Mouse (Mus musculus): ENCODE measurements at regions not wholly inside any gene's neighbourhood (a gene's known extent, or its start where the extent isn't known, plus 50 kb on each side); places are given as distances from the start of the nearest gene placed in this dataset.
"Not testable (repeated sequence)": the region's sequence is repeated elsewhere in the genome, so short reads cannot be mapped to it uniquely, and the experiment has no call there.

DNA sequence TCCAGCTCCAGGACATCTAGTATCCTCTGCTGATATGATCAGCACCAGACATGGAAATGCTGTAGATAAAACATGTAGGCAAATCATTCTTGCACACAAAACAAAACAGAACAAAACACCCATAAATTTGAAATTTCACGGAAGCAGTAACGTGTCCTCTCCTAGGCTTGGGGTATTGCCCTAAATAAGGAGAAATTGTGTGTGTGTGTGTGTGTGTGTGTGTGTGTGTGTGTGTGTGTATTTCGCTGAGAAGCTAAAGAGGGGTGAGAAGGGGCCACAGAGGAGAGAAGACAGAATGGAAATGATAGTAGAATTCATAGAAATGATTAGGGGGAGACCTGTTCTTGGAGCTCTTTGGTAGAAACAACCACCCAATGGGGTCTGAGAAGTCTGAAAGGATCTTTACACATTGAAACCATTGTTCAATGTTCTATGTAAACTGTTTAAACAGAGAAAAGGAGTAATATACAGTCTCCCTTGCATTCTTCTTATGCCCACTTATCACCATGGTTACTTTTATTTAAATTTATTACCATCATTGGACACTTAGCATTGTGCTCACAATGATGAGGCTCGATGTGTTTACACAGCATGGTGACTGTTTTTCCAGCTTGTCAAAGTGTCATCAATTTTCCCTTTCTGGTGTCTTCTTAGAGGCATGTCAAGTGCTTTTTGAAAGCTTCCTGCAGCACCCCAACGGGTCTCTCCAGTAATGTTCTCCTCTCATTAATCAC lies 317.3 kb upstream of the 4933412E24Rik start:
- DNase-seq (ENCODE audit: extremely low spot score in 1 of 2, low spot score in 1 of 2), result no peak

DNA sequence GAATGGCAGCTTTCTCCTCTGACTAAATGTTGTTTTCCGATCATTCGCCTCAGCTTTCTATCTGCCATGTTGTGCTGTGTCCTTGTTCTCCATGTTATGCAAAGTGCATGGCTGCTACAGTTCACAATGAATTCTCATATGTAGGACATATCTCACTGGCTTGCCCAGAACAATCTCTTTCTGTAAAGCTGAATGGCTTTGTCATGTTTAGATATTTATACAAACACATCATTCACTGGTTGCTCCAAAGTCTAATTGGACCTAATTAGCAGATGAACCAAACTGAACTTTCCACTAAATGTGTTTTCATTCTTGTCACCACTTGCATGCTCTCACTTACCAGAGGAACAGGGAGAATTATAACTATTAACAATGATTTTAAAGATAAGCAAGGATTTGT lies 301.2 kb upstream of the 4933412E24Rik start:
- DNase-seq (ENCODE audit: extremely low spot score in 1 of 2, low spot score in 1 of 2), result no peak

DNA sequence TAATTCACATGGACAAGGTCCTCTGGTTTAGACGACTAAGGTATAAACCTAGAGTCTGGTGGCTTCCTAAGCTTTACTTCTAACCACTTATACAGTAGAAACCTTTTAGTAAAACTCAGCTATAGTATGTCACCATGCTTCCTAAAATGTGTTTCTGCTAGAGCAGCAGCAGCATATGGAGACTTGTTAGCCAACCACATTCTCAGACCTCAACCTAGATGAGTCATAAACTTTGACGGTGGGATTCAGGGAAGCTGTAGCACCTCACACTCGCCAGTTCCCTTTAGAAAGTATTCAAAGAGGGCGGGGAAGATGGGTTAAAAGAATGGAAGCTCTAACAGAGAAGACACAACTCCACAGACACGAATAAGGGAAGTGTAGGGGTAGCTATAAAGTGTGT lies 298.8 kb upstream of the 4933412E24Rik start:
- no peak for DNase-seq (ENCODE audit: extremely low spot score in 1 of 2, low spot score in 1 of 2)

- DNase-seq (ENCODE audit: extremely low spot score in 1 of 2, low spot score in 1 of 2), result peak; percentile 30 to 59
Observed at GRCm38 (mm10) chr15:60309909-60310308, 293.5 kb upstream of the 4933412E24Rik start.

DNA sequence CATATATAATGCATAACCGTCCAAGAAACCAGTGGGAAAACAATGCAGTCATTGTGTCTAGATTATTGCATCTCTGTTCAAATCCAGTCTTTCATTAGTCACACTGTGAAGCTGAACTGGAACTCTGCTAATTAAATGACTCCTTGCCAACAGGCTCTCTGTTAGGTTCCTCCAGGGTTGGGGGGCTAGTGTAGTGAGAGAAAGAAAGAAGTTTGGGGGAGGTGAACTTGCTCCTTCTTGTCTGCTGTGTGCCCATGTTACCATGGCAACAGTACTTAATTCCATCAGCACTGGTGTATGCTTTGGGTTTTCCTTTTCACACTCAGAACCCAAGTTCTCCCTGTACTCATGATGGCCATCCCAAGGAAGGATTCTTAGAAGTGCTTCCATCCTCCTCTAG lies 292.6 kb upstream of the 4933412E24Rik start:
- DNase-seq (ENCODE audit: extremely low spot score in 1 of 2, low spot score in 1 of 2), result no peak

- DNase-seq (ENCODE audit: extremely low spot score in 1 of 2, low spot score in 1 of 2), result no peak
Observed at GRCm38 (mm10) chr15:60308126-60308525, 291.7 kb upstream of the 4933412E24Rik start.

GRCm38 (mm10) chr15:60303501-60303900 lies 287.1 kb upstream of the 4933412E24Rik start:
- no peak for DNase-seq (ENCODE audit: extremely low spot score in 1 of 2, low spot score in 1 of 2)

DNA sequence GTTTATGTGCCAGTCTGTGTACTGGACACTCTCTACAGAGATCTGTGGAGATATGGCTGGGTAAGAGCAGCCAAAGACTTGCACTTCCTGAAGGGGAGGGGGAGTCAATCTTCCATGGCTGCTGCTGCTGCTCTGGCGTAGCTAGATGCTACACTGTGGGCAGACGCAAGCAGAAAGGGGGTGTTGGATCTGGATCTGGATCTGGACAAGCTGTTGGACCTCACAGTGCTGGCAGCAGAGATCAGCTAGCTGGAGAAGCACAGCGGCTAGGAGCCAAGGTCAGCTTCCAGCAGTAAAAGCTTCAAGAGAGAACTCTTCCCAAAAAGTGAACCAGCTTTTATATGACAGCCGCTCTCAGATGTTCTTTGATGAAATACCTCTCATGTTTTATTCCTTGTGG lies 285.5 kb upstream of the 4933412E24Rik start:
- DNase-seq (ENCODE audit: extremely low spot score in 1 of 2, low spot score in 1 of 2), result no peak

DNA sequence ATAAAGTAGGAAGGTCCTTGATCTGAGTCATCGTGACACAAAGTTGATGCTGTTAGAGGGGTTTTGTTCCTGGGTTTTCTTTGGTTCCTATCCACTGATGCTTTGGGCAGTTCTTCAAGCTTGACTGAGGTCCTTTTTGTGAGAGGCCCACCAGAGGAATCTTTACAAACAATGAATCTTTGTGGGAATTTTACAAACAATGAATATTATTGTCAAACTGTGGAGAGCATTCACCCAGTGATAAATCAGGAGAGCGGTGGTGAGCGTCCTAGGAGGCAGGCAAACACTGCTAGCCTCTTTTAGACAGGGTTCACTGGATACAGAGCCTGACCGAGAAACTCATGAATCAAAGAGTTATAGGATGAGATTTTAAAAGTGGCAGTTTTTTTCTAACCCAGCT lies 268.9 kb upstream of the 4933412E24Rik start:
- DNase-seq (ENCODE audit: extremely low spot score in 1 of 2, low spot score in 1 of 2), result no peak

GRCm38 (mm10) chr15:60280378-60280777 lies 264.0 kb upstream of the 4933412E24Rik start:
- DNase-seq (ENCODE audit: extremely low spot score in 1 of 2, low spot score in 1 of 2), result no peak

DNA sequence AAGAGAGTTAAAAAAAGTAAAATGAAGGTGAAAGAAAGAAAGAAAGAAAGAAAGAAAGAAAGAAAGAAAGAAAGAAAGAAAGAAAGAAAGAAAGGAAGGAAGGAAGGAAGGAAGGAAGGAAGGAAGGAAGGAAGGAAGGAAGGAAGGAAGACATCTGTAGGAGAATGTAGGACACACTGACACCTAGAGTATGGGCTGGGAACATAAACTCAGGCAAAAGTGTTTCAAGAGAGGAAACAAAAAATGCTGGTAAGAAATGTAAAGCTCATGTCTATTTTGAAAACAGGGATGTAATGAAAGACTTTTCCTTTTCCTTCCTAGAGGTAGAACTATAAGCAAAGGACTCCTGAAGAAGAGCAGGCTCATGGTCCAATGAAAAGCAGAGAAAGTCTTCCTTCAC lies 237.2 kb upstream of the 4933412E24Rik start:
- not testable (repeated sequence) for DNase-seq (ENCODE audit: extremely low spot score in 1 of 2, low spot score in 1 of 2)

DNA sequence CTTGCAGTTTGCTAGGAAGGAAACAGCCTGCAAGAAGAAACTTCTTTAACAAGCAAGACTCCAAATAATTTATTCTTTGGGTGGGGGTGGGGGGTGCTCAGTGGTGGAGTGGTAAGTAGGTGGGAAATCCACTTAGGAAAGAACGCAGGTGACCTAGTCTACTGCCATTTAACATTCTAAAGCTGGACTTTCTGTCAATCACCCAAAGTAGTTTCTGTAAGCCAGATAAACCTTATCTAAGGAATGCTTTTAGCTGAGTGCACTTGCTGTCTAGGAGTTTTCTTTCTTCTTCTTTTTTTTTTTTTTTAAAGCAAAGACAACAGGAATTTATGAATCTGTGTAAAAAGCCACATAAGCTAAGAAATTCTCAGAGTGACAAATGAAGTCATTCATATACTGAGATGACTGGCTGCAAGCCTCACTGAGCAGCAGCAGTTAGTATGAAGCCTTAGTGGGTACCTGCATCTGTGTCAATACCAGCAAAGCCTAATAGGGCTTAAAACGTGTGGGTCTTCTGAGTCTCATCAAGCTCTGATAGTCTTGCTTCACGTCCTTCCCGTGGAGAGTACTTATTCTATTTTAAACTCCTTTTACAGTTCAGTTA lies 210.0 kb upstream of the 4933412E24Rik start:
- DNase-seq (ENCODE audit: extremely low spot score in 1 of 2, low spot score in 1 of 2), result no peak

DNA sequence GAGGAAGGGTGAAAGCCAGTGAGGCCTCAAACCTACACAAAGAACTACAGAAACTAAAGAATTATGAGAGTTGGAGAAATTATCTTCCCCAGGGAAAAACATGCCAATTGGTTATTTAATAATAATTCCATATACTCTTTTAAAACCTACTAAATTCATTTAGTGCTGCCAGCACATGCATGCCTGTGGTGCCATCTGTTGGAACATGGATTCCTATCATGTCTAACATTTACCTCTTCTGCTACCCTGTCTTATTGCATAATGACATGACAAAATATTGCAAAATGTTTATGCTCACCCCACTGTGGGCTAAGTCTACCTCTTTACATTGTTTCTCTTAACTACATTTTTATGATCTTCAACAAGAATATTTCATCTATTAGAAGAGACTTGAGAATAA lies 178.7 kb upstream of the 4933412E24Rik start:
- no peak for DNase-seq (ENCODE audit: extremely low spot score in 1 of 2, low spot score in 1 of 2)

DNA sequence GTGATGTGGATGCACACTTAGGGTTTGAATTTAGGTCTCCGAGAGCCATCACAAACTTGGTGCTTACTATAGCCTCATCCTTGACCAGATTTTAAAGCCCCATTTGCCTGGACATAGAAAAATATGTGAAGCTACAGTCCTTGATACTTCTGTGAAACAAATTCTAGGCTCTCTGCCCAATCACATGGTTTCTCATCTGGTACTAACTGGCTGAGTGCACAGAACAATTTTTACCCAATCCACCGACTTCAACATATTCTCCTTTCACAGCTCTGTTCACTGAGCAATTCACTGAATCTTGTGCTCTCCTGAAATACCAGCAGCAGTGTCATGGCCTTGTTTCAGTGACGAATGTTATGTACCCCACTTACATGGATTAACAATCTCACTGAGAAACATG lies 176.7 kb upstream of the 4933412E24Rik start:
- no peak for DNase-seq (ENCODE audit: extremely low spot score in 1 of 2, low spot score in 1 of 2)

- no peak for DNase-seq (ENCODE audit: extremely low spot score in 1 of 2, low spot score in 1 of 2)
Observed at GRCm38 (mm10) chr15:60187002-60187715, 170.7 kb upstream of the 4933412E24Rik start.

GRCm38 (mm10) chr15:60141554-60142070 lies 125.2 kb upstream of the 4933412E24Rik start:
- no peak for DNase-seq (ENCODE audit: extremely low spot score in 1 of 2, low spot score in 1 of 2)

DNA sequence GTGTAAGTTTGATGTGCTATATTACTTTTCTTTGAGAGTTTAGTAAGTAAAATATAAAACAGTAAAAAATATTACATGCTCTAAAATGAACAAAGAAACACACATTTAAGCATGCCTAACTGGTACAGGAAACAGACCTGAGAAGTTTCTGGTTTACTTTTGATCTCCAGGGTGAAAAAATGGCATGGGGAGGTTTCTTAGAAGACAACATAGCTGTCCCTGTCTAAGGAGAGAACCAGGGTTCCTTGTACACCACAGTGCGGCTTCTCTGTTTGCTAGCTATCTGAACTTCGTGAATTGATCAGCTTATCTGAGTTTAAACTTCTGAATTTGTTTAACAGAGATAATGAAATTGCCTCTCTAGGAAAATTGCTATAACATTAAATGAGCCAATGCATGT lies 120.3 kb upstream of the 4933412E24Rik start:
- DNase-seq (ENCODE audit: extremely low spot score in 1 of 2, low spot score in 1 of 2), result no peak

DNA sequence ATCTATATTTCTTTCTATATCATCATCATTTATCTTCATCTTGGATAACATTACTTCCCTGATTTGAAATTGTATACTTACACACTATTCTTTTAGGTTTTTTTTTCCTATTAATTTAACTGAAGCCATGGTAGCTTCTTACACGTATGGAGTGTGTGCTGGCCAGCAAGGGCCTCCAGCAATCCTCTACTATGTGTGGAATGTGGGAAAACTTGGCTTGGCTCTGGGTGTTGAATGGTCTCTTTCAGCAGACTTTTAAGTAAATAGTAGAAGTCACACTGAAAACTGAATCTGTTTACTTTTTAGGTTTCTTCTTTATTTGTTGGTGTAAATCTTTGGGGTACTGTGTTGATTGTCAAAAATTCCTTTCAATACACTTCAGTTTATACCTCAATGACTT lies 118.1 kb upstream of the 4933412E24Rik start:
- no peak for DNase-seq (ENCODE audit: extremely low spot score in 1 of 2, low spot score in 1 of 2)

GRCm38 (mm10) chr15:60132701-60133100 lies 116.3 kb upstream of the 4933412E24Rik start:
- no peak for DNase-seq (ENCODE audit: extremely low spot score in 1 of 2, low spot score in 1 of 2)

DNA sequence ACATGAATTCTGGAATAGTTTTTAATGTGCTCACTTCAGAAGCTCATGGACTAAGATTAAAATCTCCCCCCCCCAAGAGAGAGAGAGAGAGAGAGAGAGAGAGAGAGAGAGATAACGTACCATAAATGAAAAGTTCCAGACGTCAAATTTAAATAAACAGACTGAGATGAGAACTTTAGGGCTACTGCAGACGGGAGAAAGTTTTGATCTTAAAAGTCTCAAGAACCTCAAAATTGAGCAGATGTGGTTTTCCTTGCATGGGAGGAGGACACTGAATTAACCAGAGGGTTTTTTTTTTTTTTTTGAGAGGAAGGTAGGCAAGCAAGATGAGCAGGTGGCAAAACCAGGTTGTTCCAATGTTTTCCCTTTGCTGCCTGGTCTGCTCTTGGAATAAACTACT lies 108.0 kb upstream of the 4933412E24Rik start:
- DNase-seq (ENCODE audit: extremely low spot score in 1 of 2, low spot score in 1 of 2), result no peak

DNA sequence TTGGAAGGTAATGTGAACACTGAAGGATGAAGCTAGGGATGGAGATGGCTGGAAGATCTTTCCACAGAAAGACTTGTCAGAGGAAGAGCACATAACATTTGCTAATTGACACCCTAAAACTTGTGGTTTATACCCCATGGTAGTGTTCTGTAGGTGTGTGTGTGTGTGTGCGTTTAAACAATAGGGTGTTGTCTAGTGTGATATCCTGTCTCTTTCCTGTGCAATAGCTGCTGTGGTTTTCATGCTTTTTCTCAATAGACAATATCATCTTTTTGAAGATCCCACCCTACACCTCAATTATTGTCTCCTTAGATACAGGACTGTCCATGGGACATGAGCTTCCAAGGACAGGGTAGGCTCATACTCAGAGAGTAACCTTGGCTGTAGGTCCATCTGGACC lies 103.5 kb upstream of the 4933412E24Rik start:
- no peak for DNase-seq (ENCODE audit: extremely low spot score in 1 of 2, low spot score in 1 of 2)

Data from layer of hippocampus, postnatal 25 days (tissue).